Mouse (Mus musculus) midbrain, embryonic 13.5 days (tissue): ENCODE measurements around the gene Ggact. TPM values are rescaled to one million over a fixed set of nuclear protein-coding genes. Genes with fewer than 3 reads are reported as not detected.

ENCODE experiments used
- ATAC-seq: fragments of 200-750 bp; cut with Nextera tagmentation; 2 replicates; pipeline ENCODE4 v1.8.0; 2017; ENCODE audit warnings: mild to moderate bottlenecking, moderate TSS enrichment, moderate library complexity
- H3K27ac ChIP-seq: fragments of 300-500 bp; sonication (generic); 2 replicates; pipeline ENCODE4 v1.5.1; 2015; ENCODE audit warnings: inconsistent platforms, mild to moderate bottlenecking, moderate library complexity
- H3K27me3 ChIP-seq: fragments of 300-500 bp; sonication (generic); 2 replicates; pipeline ENCODE4 v1.6.1; 2015; ENCODE audit warnings: mild to moderate bottlenecking, inconsistent platforms
- H3K36me3 ChIP-seq: fragments of 300-500 bp; sonication (generic); 2 replicates; pipeline ENCODE4 v1.6.1; 2015; ENCODE audit warnings: mild to moderate bottlenecking, inconsistent platforms
- H3K4me1 ChIP-seq: fragments of 300-500 bp; sonication (generic); replicated peaks from 2 replicates; pipeline ENCODE4 v1.6.1; 2015; ENCODE audit warnings: inconsistent platforms
- H3K4me2 ChIP-seq: fragments of 300-500 bp; sonication (generic); replicated peaks from 2 replicates; pipeline ENCODE4 v1.6.1; 2015; ENCODE audit warnings: moderate library complexity, mild to moderate bottlenecking, inconsistent platforms
- H3K4me3 ChIP-seq: fragments of 300-500 bp; sonication (generic); replicated peaks from 2 replicates; pipeline ENCODE4 v1.5.1; 2015; ENCODE audit warnings: mild to moderate bottlenecking, inconsistent platforms
- H3K9ac ChIP-seq: fragments of 300-500 bp; sonication (generic); replicated peaks from 2 replicates; pipeline ENCODE4 v1.6.1; 2015; ENCODE audit warnings: mild to moderate bottlenecking, inconsistent platforms
- H3K9me3 ChIP-seq: fragments of 300-500 bp; sonication (generic); 2 replicates; pipeline ENCODE4 v1.6.1; 2016; ENCODE audit warnings: mild to moderate bottlenecking, inconsistent platforms
- WGBS: fragments of 180-500 bp; shearing (Covaris S2); methylation state at CpG from one replicate; pipeline ENCODE4 v1.1.7; 2015; 5-methylcytosine and 5-hydroxymethylcytosine counted together
- polyA plus RNA-seq: library from polyadenylated mRNA; unstranded; fragments of >200 nt; fragmentation: Nextera tagmentation; extraction: Ambion mirVana; gene quantifications from 2 replicates; pipeline ENCODE4 v1.2.1, GENCODE M21; 2015

The Ggact gene
- polyA plus RNA-seq, 1 experiment from 2014 or later = 4.7 TPM

- Histone ChIP-seq H3K9me3 (peaks cover 5% of the 10 kb centered on the region), H3K36me3 (peaks cover 8% of the 10 kb centered on the region; the same call in 1 of the 2 replicates), H3K4me1 (peaks cover 11% of the 10 kb centered on the region), H3K27me3 (peaks cover 35% of the 10 kb centered on the region), H3K4me2 (peak overlapping the region; percentile 99), H3K27ac (no peak overlapping the region), H3K4me3 (no peak overlapping the region), H3K9ac (no peak overlapping the region)
- no peak for ATAC-seq
- 46% methylated on average over 1 of the region's 1 CpGs for WGBS
Measured at GRCm38 (mm10) chr14:122912137-122912536, 1.4 kb downstream of the Ggact start.

GRCm38 (mm10) chr14:122911265-122911664, 2.3 kb downstream of the Ggact start:
- H3K27ac ChIP-seq = no peak overlapping the region
- ATAC-seq = no peak

GRCm38 (mm10) chr14:122909368-122910091, 4.0 kb downstream of the Ggact start:
- no peak for ATAC-seq
- peaks cover 11% of the 10 kb centered on the region for H3K4me1 ChIP-seq
- H3K9me3 ChIP-seq = peaks cover 5% of the 10 kb centered on the region
- H3K9ac ChIP-seq = no peak overlapping the region
- WGBS = 88% methylated on average over 5 of the region's 5 CpGs
- H3K4me2 ChIP-seq = no peak overlapping the region
- H3K27me3 ChIP-seq = peaks cover 35% of the 10 kb centered on the region
- no peak overlapping the region for H3K4me3 ChIP-seq
- no peak overlapping the region for H3K27ac ChIP-seq
- peaks cover 8% of the 10 kb centered on the region; the same call in 1 of the 2 replicates for H3K36me3 ChIP-seq

More at GRCm38 (mm10) chr14:122911265-122911664, 2.3 kb downstream of the Ggact start:
- no peak overlapping the region for H3K4me3 ChIP-seq
- peaks cover 11% of the 10 kb centered on the region for H3K4me1 ChIP-seq
- H3K9me3 ChIP-seq = peaks cover 5% of the 10 kb centered on the region
- H3K9ac ChIP-seq = no peak overlapping the region
- no peak overlapping the region for H3K4me2 ChIP-seq
- H3K27me3 ChIP-seq = peaks cover 35% of the 10 kb centered on the region
- H3K36me3 ChIP-seq = peaks cover 8% of the 10 kb centered on the region; the same call in 1 of the 2 replicates

GRCm38 (mm10) chr14:122908075-122908474, 5.5 kb downstream of the Ggact start:
- Histone ChIP-seq H3K27me3 (peaks cover 23% of the 10 kb centered on the region), H3K4me1 (peaks cover 7% of the 10 kb centered on the region), H3K4me2 (no peak overlapping the region), H3K9ac (no peak overlapping the region), H3K4me3 (no peak overlapping the region), H3K9me3 (peaks cover 5% of the 10 kb centered on the region), H3K27ac (no peak overlapping the region), H3K36me3 (peaks cover 8% of the 10 kb centered on the region; the same call in 1 of the 2 replicates)
- ATAC-seq = no peak
- WGBS = 93% methylated on average over 4 of the region's 4 CpGs

- H3K4me1 ChIP-seq = no peaks in the 10 kb centered on the region
- no peak overlapping the region for H3K9ac ChIP-seq
- H3K27me3 ChIP-seq = no peaks in the 10 kb centered on the region
- no peak overlapping the region for H3K27ac ChIP-seq
- peaks cover 8% of the 10 kb centered on the region; the same call in 1 of the 2 replicates for H3K36me3 ChIP-seq
- 98% methylated on average over 1 of the region's 1 CpGs for WGBS
- H3K4me2 ChIP-seq = no peak overlapping the region
- H3K9me3 ChIP-seq = peaks cover 5% of the 10 kb centered on the region
- ATAC-seq = no peak
- no peak overlapping the region for H3K4me3 ChIP-seq
Measured at GRCm38 (mm10) chr14:122905007-122905406, 8.6 kb downstream of the Ggact start.

- H3K27ac ChIP-seq = no peak overlapping the region
- 73% methylated on average over 2 of the region's 2 CpGs for WGBS
- no peak for ATAC-seq
- H3K9me3 ChIP-seq = peaks cover 5% of the 10 kb centered on the region
- H3K4me3 ChIP-seq = no peak overlapping the region
- H3K36me3 ChIP-seq = peaks cover 8% of the 10 kb centered on the region; the same call in 1 of the 2 replicates
- no peaks in the 10 kb centered on the region for H3K27me3 ChIP-seq
- H3K4me2 ChIP-seq = no peak overlapping the region
- H3K9ac ChIP-seq = no peak overlapping the region
- no peaks in the 10 kb centered on the region for H3K4me1 ChIP-seq
Measured at GRCm38 (mm10) chr14:122903923-122904351, 9.6 kb downstream of the Ggact start.

- peaks cover under 1% of the 10 kb centered on the region; the same call in 1 of the 2 replicates for H3K36me3 ChIP-seq
- no peak overlapping the region for H3K4me3 ChIP-seq
- no peak overlapping the region for H3K4me2 ChIP-seq
- H3K4me1 ChIP-seq = no peaks in the 10 kb centered on the region
- H3K27me3 ChIP-seq = no peaks in the 10 kb centered on the region
- no peak overlapping the region for H3K9ac ChIP-seq
- H3K9me3 ChIP-seq = no peaks in the 10 kb centered on the region; the same call in 1 of the 2 replicates
- peak; percentile 45; the same call in 1 of the 2 replicates for ATAC-seq
- H3K27ac ChIP-seq = no peak overlapping the region
- 81% methylated on average over 4 of the region's 4 CpGs for WGBS
Measured at GRCm38 (mm10) chr14:122902884-122903283, 10.7 kb downstream of the Ggact start.

- H3K36me3 ChIP-seq = no peaks in the 10 kb centered on the region
- no peak overlapping the region for H3K27ac ChIP-seq
- no peaks in the 10 kb centered on the region; the same call in 1 of the 2 replicates for H3K9me3 ChIP-seq
- ATAC-seq = no peak
- H3K4me2 ChIP-seq = no peak overlapping the region
- no peak overlapping the region for H3K4me3 ChIP-seq
- no peaks in the 10 kb centered on the region for H3K4me1 ChIP-seq
- no peaks in the 10 kb centered on the region for H3K27me3 ChIP-seq
- H3K9ac ChIP-seq = no peak overlapping the region
- 67% methylated on average over 2 of the region's 2 CpGs for WGBS
Measured at GRCm38 (mm10) chr14:122902136-122902535, 11.4 kb downstream of the Ggact start.

GRCm38 (mm10) chr14:122901715-122902114, 11.8 kb downstream of the Ggact start:
- Histone ChIP-seq H3K27me3 (no peaks in the 10 kb centered on the region), H3K36me3 (no peaks in the 10 kb centered on the region), H3K4me2 (no peak overlapping the region), H3K4me3 (no peak overlapping the region), H3K9ac (no peak overlapping the region), H3K9me3 (no peaks in the 10 kb centered on the region; the same call in 1 of the 2 replicates), H3K4me1 (no peaks in the 10 kb centered on the region), H3K27ac (no peak overlapping the region)
- WGBS = 90% methylated on average over 2 of the region's 2 CpGs
- ATAC-seq = no peak

- no peak overlapping the region for H3K27ac ChIP-seq
- H3K4me2 ChIP-seq = no peak overlapping the region
- no peaks in the 10 kb centered on the region for H3K27me3 ChIP-seq
- no peaks in the 10 kb centered on the region for H3K4me1 ChIP-seq
- no peak overlapping the region for H3K4me3 ChIP-seq
- 75% methylated on average over 3 of the region's 3 CpGs for WGBS
- ATAC-seq = no peak
- no peaks in the 10 kb centered on the region for H3K36me3 ChIP-seq
- no peaks in the 10 kb centered on the region; the same call in 1 of the 2 replicates for H3K9me3 ChIP-seq
- no peak overlapping the region for H3K9ac ChIP-seq
Measured at GRCm38 (mm10) chr14:122901177-122901576, 12.4 kb downstream of the Ggact start.

GRCm38 (mm10) chr14:122900679-122901078, 12.9 kb downstream of the Ggact start:
- Histone ChIP-seq H3K9ac (no peak overlapping the region), H3K9me3 (no peaks in the 10 kb centered on the region), H3K27ac (no peak overlapping the region), H3K4me3 (no peak overlapping the region), H3K27me3 (no peaks in the 10 kb centered on the region), H3K4me1 (no peaks in the 10 kb centered on the region), H3K4me2 (no peak overlapping the region), H3K36me3 (no peaks in the 10 kb centered on the region)
- peak; percentile 55 for ATAC-seq

- Histone ChIP-seq H3K27ac (no peak overlapping the region), H3K36me3 (no peaks in the 10 kb centered on the region), H3K9me3 (no peaks in the 10 kb centered on the region), H3K4me1 (no peaks in the 10 kb centered on the region), H3K4me2 (no peak overlapping the region), H3K9ac (no peak overlapping the region), H3K27me3 (no peaks in the 10 kb centered on the region), H3K4me3 (no peak overlapping the region)
- no peak for ATAC-seq
Measured at GRCm38 (mm10) chr14:122898550-122898949, 15.0 kb downstream of the Ggact start.
